Mouse (Mus musculus) lung, adult 2 months (tissue): ENCODE measurements around the gene Rad54l. TPM values are rescaled to one million over a fixed set of nuclear protein-coding genes. Genes with fewer than 3 reads are reported as not detected.
A peak's percentile ranks its signal among the peaks of the same experiment; 100 is the strongest.

Experiments
- DNase-seq: peaks from one replicate; pipeline ENCODE4 v3.0.0; 2022
- H3K4me1 ChIP-seq: fragments of 200-500 bp; 2 replicates; pipeline ENCODE4 v1.6.1; 2011; ENCODE audit warnings: low read length; ENCODE audit not compliant: control insufficient read depth, insufficient read depth
- H3K4me3 ChIP-seq: fragments of 200-500 bp; replicated peaks from 2 replicates; pipeline ENCODE3; 2011; ENCODE audit warnings: low read depth, mild to moderate bottlenecking, control low read depth, low read length; ENCODE audit errors: extremely low read depth
- CTCF ChIP-seq: fragments of 200-500 bp; IDR thresholded peaks from 2 replicates; pipeline ENCODE4 v1.5.1; 2011; ENCODE audit warnings: mild to moderate bottlenecking, low read length, control low read depth; ENCODE audit not compliant: insufficient read depth
- POLR2A ChIP-seq: fragments of 200-500 bp; IDR thresholded peaks from 2 replicates; pipeline ENCODE4 v1.6.1; 2011; ENCODE audit warnings: low read depth, mild to moderate bottlenecking, control low read depth, low read length, borderline replicate concordance; ENCODE audit errors: extremely low read depth
- WGBS: fragments of 180-500 bp; shearing (Covaris S2); methylation state at CpG from one replicate; pipeline ENCODE4 v1.1.7; 2018; 5-methylcytosine and 5-hydroxymethylcytosine counted together
- polyA plus RNA-seq: library from polyadenylated mRNA; depleted of rRNA; stranded (reverse); fragments of >200 nt; gene quantifications from 2 replicates; pipeline ENCODE4 v1.2.3, GENCODE M21; 2012; rRNA removed

Rad54l gene
- polyA plus RNA-seq, 1 experiment, result 0.70 TPM

DNA sequence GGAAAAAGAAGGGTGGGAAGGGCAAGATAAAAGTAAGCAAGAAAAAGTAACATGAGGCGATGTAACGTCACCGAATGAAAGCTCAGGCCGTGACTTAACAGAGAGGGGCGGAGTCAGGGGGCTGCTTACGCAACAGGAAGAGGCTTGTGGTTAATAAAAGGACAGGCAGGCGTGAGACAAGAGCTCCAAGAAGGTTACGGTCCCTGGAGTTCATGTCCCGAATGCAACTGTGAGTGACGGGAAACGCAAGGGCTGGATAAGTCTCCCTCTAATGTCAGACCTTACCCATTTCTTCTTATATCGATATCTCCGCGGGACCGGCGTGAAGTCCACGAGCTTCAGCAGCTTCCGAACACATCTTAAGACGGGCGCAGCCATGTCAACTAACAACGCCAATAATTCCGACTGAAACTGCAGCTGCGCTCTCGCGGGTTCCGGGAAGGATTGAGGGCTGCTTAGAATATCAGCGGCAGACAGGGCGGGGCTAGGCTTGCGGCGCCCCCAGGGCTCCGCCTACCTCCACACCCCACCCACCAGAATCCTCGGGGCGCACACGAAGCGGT is 70.0 kb downstream of the Rad54l start, which contains the start of gene Nsun4:
TSS of gene Nsun4 (minus strand) at position 478 of the 563 bp plus-strand sequence.
- peaks cover 13% of the 10 kb centered on the region for H3K4me1 ChIP-seq
- H3K4me3 ChIP-seq, result peak within 1 kb of the TSS; percentile 78
- WGBS, result under 1% methylated on average over 35 of the region's 35 CpGs
- TF ChIP-seq POLR2A (no peak; the same call in none of the 2 replicates), CTCF (no peak)
- peak; percentile 89 for DNase-seq

DNA sequence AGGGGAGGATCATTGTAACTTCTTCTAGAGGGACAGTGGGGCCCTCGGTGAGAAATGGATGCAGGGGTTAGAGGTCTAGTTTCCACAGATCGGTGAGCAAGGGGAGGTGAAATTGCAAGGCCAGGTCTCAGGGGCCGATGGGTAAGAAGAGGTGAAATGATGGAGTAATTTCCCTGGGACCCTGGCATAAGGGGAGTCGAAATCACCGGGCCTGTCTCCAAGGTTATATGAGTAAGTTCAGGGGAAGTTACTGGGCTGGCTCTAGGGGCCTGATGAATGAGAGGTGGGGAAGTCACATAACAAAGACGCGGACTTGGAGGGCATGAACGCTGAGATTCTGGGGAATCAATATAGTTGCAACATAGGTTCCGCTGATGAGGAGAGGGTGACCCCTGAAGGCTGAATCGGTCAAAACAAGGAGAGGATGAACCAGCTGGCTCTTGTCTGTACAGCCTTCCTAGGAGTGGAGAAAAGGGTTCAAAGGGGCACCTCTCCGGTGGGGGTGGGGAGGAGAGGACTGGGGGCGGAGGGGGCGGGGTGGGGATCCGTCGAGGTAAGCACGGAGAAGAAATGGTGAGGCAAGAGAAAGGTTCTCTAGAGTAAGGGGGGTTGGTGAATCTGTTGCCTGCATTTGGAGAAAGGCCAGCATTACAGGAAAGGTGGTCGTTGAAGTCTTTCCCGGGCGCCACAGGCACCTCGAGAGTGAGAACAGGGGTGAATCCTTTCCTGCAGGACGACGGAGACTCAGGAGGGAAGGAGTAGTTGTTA is 70.8 kb downstream of the Rad54l start:
- DNase-seq, result peak; percentile 48
- WGBS, result 8% methylated on average over 22 of the region's 22 CpGs

DNA sequence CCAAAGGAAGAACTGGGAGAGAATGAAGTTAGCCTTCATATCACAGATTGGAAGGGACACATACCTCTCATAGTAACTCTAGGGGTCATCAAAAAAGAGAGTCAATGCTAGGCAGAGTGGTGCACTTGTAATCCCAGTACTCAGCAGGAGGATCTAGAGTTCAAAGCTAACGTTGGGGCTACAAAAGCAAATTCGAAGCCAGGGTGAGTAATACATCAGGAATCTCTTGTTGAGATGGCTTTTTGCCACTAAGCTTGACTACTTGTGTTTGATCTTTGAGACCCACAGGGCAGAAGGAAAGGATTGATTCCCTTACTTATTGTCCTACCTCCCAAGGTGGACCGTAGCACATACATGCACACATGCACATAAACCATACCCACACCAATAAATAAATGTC is 74.3 kb downstream of the Rad54l start:
- no peak for TF ChIP-seq POLR2A
- no peak for TF ChIP-seq CTCF
- no peak overlapping the region for H3K4me3 ChIP-seq
- WGBS, result 62% methylated on average over 3 of the region's 3 CpGs
- DNase-seq, result no peak
- peaks cover 16% of the 10 kb centered on the region for H3K4me1 ChIP-seq

More for the DNA sequence above, 70.8 kb downstream of the Rad54l start:
- H3K4me1 ChIP-seq, result peaks cover 15% of the 10 kb centered on the region
- TF ChIP-seq CTCF (peak; percentile 25; the same call in 1 of the 2 replicates), POLR2A (no peak)
- peak overlapping the region; percentile 78 for H3K4me3 ChIP-seq

DNA sequence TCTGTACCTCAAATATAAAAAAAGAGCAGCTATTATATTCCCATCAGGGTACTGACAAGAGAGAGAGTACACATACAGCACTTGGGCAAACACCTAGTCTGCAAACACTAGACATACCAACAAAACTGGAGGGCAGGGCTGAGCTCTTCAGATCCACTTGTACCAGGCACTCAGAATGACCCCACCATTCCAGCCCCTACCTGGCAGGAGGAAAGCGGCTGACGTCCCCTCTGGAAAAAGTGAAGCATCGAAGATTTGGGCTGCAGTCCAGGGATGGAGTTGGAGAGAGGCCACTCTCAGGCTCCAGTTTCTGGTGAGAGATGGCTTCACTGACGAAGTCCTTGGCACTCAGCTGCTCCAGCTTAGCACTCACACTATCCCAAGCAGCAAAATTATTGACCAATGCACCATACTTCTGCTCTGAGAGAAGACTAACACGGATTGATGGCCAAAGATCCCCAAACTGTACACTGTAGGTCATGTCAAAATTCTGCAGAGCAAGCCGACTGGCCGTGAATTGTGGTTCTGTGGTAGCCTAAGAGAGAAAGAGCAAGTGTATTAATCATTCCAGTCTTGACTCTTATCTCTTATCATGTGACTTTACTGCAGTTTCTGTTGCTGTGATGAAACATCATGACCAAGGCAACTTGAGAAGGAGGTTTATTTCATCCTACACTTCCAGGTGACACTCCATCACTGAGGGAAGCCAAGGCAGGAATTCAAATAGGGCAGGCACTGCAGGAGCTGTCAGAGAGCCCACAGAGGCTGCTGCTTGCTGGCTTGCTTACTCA is 75.2 kb downstream of the Rad54l start:
- 50% methylated on average over 7 of the region's 7 CpGs for WGBS
- H3K4me1 ChIP-seq, result peaks cover 14% of the 10 kb centered on the region
- peak; percentile 87 for DNase-seq
- TF ChIP-seq CTCF (no peak), POLR2A (no peak)
- H3K4me3 ChIP-seq, result no peak overlapping the region

DNA sequence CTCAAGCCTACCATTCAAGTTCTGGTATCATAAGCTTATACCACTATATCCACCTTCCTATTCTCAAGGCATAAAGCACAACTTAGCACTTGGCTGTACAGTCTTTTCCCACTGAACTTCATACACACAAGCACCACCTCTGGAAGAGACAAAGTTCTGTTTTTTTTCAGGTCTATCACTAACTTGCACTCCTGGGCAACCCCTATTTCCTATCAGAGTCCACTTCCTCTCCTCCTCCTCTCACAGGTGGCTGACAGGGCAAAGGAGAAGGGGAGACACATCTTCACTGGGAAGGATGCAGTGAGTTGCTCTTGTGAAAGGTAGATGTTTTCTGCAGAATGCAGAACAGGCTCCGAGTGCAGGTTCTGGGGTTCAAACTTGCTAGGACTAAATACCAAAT is 75.8 kb downstream of the Rad54l start:
- Histone ChIP-seq H3K4me1 (peaks cover 13% of the 10 kb centered on the region), H3K4me3 (no peak overlapping the region)
- 70% methylated on average over 1 of the region's 1 CpGs for WGBS
- peak; percentile 31 for DNase-seq
- TF ChIP-seq POLR2A, result no peak
- no peak for TF ChIP-seq CTCF

DNA sequence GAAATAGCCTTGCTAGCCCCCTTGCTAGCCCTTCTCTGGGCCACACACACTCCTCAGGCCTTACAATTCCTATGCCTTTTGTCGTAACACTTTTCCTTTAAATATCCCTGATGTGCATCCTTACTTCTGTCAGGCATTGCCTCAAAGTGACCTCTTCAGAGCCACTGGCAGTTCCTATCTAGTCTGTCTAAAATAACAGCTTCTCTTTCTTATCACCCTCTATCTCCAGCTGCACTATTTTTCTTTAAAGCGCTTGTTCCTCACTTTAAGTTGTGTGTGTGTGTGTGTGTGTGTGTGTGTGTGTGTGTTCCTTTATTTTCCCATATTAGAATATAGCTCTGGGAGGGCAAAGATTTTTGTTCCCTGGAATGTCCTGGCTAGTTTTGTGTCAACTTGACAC is 76.9 kb downstream of the Rad54l start:
- 89% methylated on average over 2 of the region's 2 CpGs for WGBS
- DNase-seq, result no peak
- H3K4me3 ChIP-seq, result no peak overlapping the region
- peaks cover 11% of the 10 kb centered on the region; the same call in 1 of the 2 replicates for H3K4me1 ChIP-seq
- TF ChIP-seq POLR2A, result no peak
- TF ChIP-seq CTCF, result no peak

Other genes starting within 250 kb of the Rad54l start
- gene Kncn, start 239.3 kb downstream of the Rad54l start, polyA plus RNA-seq, result not detected in 2 replicates
- not detected in 2 replicates for gene 6430628N08Rik, start 233.0 kb downstream of the Rad54l start, polyA plus RNA-seq
- gene Dmbx1, start 183.8 kb downstream of the Rad54l start, polyA plus RNA-seq, result not detected in 2 replicates
- gene Faah, start 105.8 kb downstream of the Rad54l start, polyA plus RNA-seq, result 24.5 and 31.7 TPM in 2 replicates
- 14.3 and 22.8 TPM in 2 replicates for gene Nsun4, start 69.8 kb downstream of the Rad54l start, polyA plus RNA-seq
- 60.7 and 113 TPM in 2 replicates for gene Uqcrh, start 48.6 kb downstream of the Rad54l start, polyA plus RNA-seq
- gene Lrrc41, start 48.4 kb downstream of the Rad54l start, polyA plus RNA-seq, result 61.5 and 62.1 TPM in 2 replicates
- gene Pomgnt1, start 150 bp upstream of the Rad54l start, polyA plus RNA-seq, result 37.3 and 46.4 TPM in 2 replicates
- 3.7 and 5.7 TPM in 2 replicates for gene Lurap1, start 27.6 kb upstream of the Rad54l start, polyA plus RNA-seq
- 60.8 and 93.7 TPM in 2 replicates for gene Tspan1, start 43.9 kb upstream of the Rad54l start, polyA plus RNA-seq
- not detected in 2 replicates for gene 1700042G07Rik, start 49.7 kb upstream of the Rad54l start, polyA plus RNA-seq
- gene Gm49337, start 49.7 kb upstream of the Rad54l start, polyA plus RNA-seq, result not detected in 2 replicates
- 23.5 and 23.8 TPM in 2 replicates for gene Pik3r3, start 97.9 kb upstream of the Rad54l start, polyA plus RNA-seq